Mouse (Mus musculus) hindbrain, embryonic 14.5 days (tissue): ENCODE measurements at regions not wholly inside any gene's neighbourhood (a gene's known extent, or its start where the extent isn't known, plus 50 kb on each side); places are given as distances from the start of the nearest gene placed in this dataset.

Experiments
- ATAC-seq: fragments of 200-750 bp; cut with Nextera tagmentation; 2 replicates; pipeline ENCODE4 v1.8.0; 2017; ENCODE audit warnings: moderate number of reproducible peaks, mild to moderate bottlenecking, moderate TSS enrichment, moderate library complexity; ENCODE audit not compliant: low FRiP score
- DNase-seq: peaks from one replicate; pipeline ENCODE4 v3.0.0-alpha.2; 2015; ENCODE audit warnings: low spot score
- H3K27ac ChIP-seq: fragments of 300-500 bp; sonication (generic); 2 replicates; pipeline ENCODE4 v1.5.1; 2014; ENCODE audit warnings: mild to moderate bottlenecking, moderate library complexity
- H3K27me3 ChIP-seq: fragments of 300-500 bp; sonication (generic); 2 replicates; pipeline ENCODE4 v1.6.1; 2014; ENCODE audit warnings: mild to moderate bottlenecking, low read length, mixed read lengths; ENCODE audit not compliant: control insufficient read depth, insufficient read depth
- H3K36me3 ChIP-seq: fragments of 300-500 bp; sonication (generic); replicated peaks from 2 replicates; pipeline ENCODE4 v1.6.1; 2014; ENCODE audit not compliant: control insufficient read depth, insufficient read depth
- H3K4me1 ChIP-seq: fragments of 300-500 bp; sonication (generic); replicated peaks from 2 replicates; pipeline ENCODE4 v1.6.1; 2014; ENCODE audit warnings: antibody characterized with exemption, low read length, mixed read lengths; ENCODE audit not compliant: control insufficient read depth, insufficient read depth
- H3K4me2 ChIP-seq: fragments of 300-500 bp; sonication (generic); replicated peaks from 2 replicates; pipeline ENCODE4 v1.6.1; 2014; ENCODE audit warnings: mild to moderate bottlenecking, moderate library complexity
- H3K4me3 ChIP-seq: fragments of 300-500 bp; sonication (generic); replicated peaks from 2 replicates; pipeline ENCODE4 v1.5.1; 2014; ENCODE audit warnings: mild to moderate bottlenecking, low read length
- H3K9ac ChIP-seq: fragments of 300-500 bp; sonication (generic); 2 replicates; pipeline ENCODE4 v1.6.1; 2014
- H3K9me3 ChIP-seq: fragments of 300-500 bp; sonication (generic); 2 replicates; pipeline ENCODE4 v1.6.1; 2016; ENCODE audit warnings: low read length; ENCODE audit not compliant: control insufficient read depth
- WGBS: fragments of 180-500 bp; shearing (Covaris S2); extraction: QIAGEN DNeasy Blood & Tissue Kit; methylation state at CpG from one replicate; pipeline ENCODE4 v1.1.7; 2014; 5-methylcytosine and 5-hydroxymethylcytosine counted together

GRCm38 (mm10) chr1:137588304-137589300 lies 586.9 kb downstream of the Ptprc start:
- Histone ChIP-seq H3K9ac (no peak overlapping the region), H3K4me1 (no peaks in the 10 kb centered on the region), H3K9me3 (no peaks in the 10 kb centered on the region), H3K27ac (no peak overlapping the region), H3K36me3 (no peaks in the 10 kb centered on the region), H3K4me3 (no peak overlapping the region), H3K27me3 (no peaks in the 10 kb centered on the region), H3K4me2 (no peak overlapping the region)
- no peak for DNase-seq
- no peak for ATAC-seq
- 88% methylated on average over 6 of the region's 6 CpGs for WGBS

GRCm38 (mm10) chr1:137587481-137588228 lies 587.9 kb downstream of the Ptprc start:
- no peaks in the 10 kb centered on the region for H3K27me3 ChIP-seq
- 87% methylated on average over 12 of the region's 12 CpGs for WGBS
- no peaks in the 10 kb centered on the region for H3K4me1 ChIP-seq
- no peaks in the 10 kb centered on the region for H3K36me3 ChIP-seq
- no peak overlapping the region for H3K9ac ChIP-seq
- no peak for ATAC-seq
- H3K9me3 ChIP-seq = no peaks in the 10 kb centered on the region
- no peak for DNase-seq
- no peak overlapping the region for H3K4me2 ChIP-seq
- H3K27ac ChIP-seq = no peak overlapping the region
- no peak overlapping the region for H3K4me3 ChIP-seq

GRCm38 (mm10) chr1:137584696-137585095 lies 590.8 kb downstream of the Ptprc start:
- 74% methylated on average over 6 of the region's 6 CpGs for WGBS
- Histone ChIP-seq H3K9me3 (no peaks in the 10 kb centered on the region), H3K9ac (no peak overlapping the region), H3K27me3 (no peaks in the 10 kb centered on the region), H3K27ac (no peak overlapping the region), H3K36me3 (no peaks in the 10 kb centered on the region), H3K4me2 (no peak overlapping the region), H3K4me1 (no peaks in the 10 kb centered on the region), H3K4me3 (no peak overlapping the region)
- ATAC-seq (no peak), DNase-seq (no peak)

- ATAC-seq = no peak
- DNase-seq = no peak
- no peaks in the 10 kb centered on the region for H3K27me3 ChIP-seq
- H3K4me2 ChIP-seq = no peak overlapping the region
- H3K4me1 ChIP-seq = no peaks in the 10 kb centered on the region
- no peak overlapping the region for H3K9ac ChIP-seq
- H3K9me3 ChIP-seq = no peaks in the 10 kb centered on the region
- H3K36me3 ChIP-seq = no peaks in the 10 kb centered on the region
- no peak overlapping the region for H3K27ac ChIP-seq
- no peak overlapping the region for H3K4me3 ChIP-seq
- 87% methylated on average over 13 of the region's 13 CpGs for WGBS
Measured at GRCm38 (mm10) chr1:137584104-137584675, 591.3 kb downstream of the Ptprc start.

- ATAC-seq = no peak
Measured at GRCm38 (mm10) chr1:137577639-137578038, 597.9 kb downstream of the Ptprc start.

GRCm38 (mm10) chr1:137576174-137576573 lies 599.3 kb downstream of the Ptprc start:
- Histone ChIP-seq H3K9ac (no peak overlapping the region), H3K4me1 (no peaks in the 10 kb centered on the region), H3K4me2 (no peak overlapping the region), H3K36me3 (no peaks in the 10 kb centered on the region), H3K27me3 (no peaks in the 10 kb centered on the region), H3K9me3 (no peaks in the 10 kb centered on the region), H3K27ac (no peak overlapping the region), H3K4me3 (no peak overlapping the region)
- 87% methylated on average over 9 of the region's 9 CpGs for WGBS
- no peak for DNase-seq
- no peak for ATAC-seq

More at GRCm38 (mm10) chr1:137577639-137578038, 597.9 kb downstream of the Ptprc start:
- no peaks in the 10 kb centered on the region for H3K9me3 ChIP-seq
- no peaks in the 10 kb centered on the region for H3K27me3 ChIP-seq
- no peaks in the 10 kb centered on the region for H3K36me3 ChIP-seq
- no peak overlapping the region for H3K27ac ChIP-seq
- H3K4me3 ChIP-seq = no peak overlapping the region
- no peak for DNase-seq
- H3K4me2 ChIP-seq = no peak overlapping the region
- H3K9ac ChIP-seq = no peak overlapping the region
- 79% methylated on average over 1 of the region's 1 CpGs for WGBS
- H3K4me1 ChIP-seq = no peaks in the 10 kb centered on the region

GRCm38 (mm10) chr1:137575380-137575779 lies 600.1 kb downstream of the Ptprc start:
- no peak for DNase-seq
- no peaks in the 10 kb centered on the region for H3K27me3 ChIP-seq

GRCm38 (mm10) chr1:137571905-137572865 lies 603.3 kb downstream of the Ptprc start:
- Histone ChIP-seq H3K9ac (no peak overlapping the region), H3K4me2 (no peak overlapping the region), H3K9me3 (no peaks in the 10 kb centered on the region), H3K36me3 (no peaks in the 10 kb centered on the region), H3K4me3 (no peak overlapping the region), H3K27me3 (no peaks in the 10 kb centered on the region), H3K27ac (no peak overlapping the region), H3K4me1 (no peaks in the 10 kb centered on the region)
- ATAC-seq (no peak), DNase-seq (no peak)
- 86% methylated on average over 6 of the region's 6 CpGs for WGBS

More at GRCm38 (mm10) chr1:137575380-137575779, 600.1 kb downstream of the Ptprc start:
- no peak overlapping the region for H3K4me3 ChIP-seq
- no peak for ATAC-seq
- H3K9ac ChIP-seq = no peak overlapping the region
- no peak overlapping the region for H3K4me2 ChIP-seq
- no peaks in the 10 kb centered on the region for H3K9me3 ChIP-seq
- H3K4me1 ChIP-seq = no peaks in the 10 kb centered on the region
- no peak overlapping the region for H3K27ac ChIP-seq
- no peaks in the 10 kb centered on the region for H3K36me3 ChIP-seq
